Mouse (Mus musculus): ENCODE measurements around the gene Dusp22.

GRCm38 (mm10) chr13:30666537-30666936 lies 6.7 kb downstream of the Dusp22 start:
- TF ChIP-seq CTCF (IDR thresholded peaks at IDR 0.05; ENCODE audit: control insufficient read depth, insufficient read depth, low read length) = no peak
- TF ChIP-seq POLR2A (IDR thresholded peaks at IDR 0.05; ENCODE audit: borderline replicate concordance, control insufficient read depth, low read depth, low read length) = no peak

All from bone marrow, adult 2 months (tissue).